Mouse (Mus musculus): ENCODE data around the gene 2410004B18Rik.

- TF ChIP-seq CTCF (IDR thresholded peaks at IDR 0.05; ENCODE audit: low read depth) (no peak), EP300 (optimal IDR thresholded peaks at IDR 0.05) (no peak)
Measured at GRCm38 (mm10) chr3:145913263-145913662, 24.6 kb upstream of the 2410004B18Rik start.
